Mouse (Mus musculus): ENCODE results near the gene Atg7.

- TF ChIP-seq POLR2A (IDR thresholded peaks at IDR 0.05; ENCODE audit: low read depth, low read length): no peak
- no peak for TF ChIP-seq CTCF (conservative IDR thresholded peaks at IDR 0.05 in 1 of 2, IDR thresholded peaks at IDR 0.05 in 1 of 2; ENCODE audit: low read depth in 2 of 2, low read length in 2 of 2)
- TF ChIP-seq USF1 (IDR thresholded peaks at IDR 0.05; ENCODE audit: low read depth, low read length): no peak
- no peak for TF ChIP-seq TCF12 (IDR thresholded peaks at IDR 0.05; ENCODE audit: low read depth, low read length)
- TF ChIP-seq MXI1 (IDR thresholded peaks at IDR 0.05; ENCODE audit: low read depth, low read length): no peak
- TF ChIP-seq TBP (conservative IDR thresholded peaks at IDR 0.05; ENCODE audit: low read depth, low read length): no peak
- TF ChIP-seq RCOR1 (conservative IDR thresholded peaks at IDR 0.05; ENCODE audit: low read depth, low read length): no peak
- no peak for TF ChIP-seq UBTF (IDR thresholded peaks at IDR 0.05; ENCODE audit: low read depth, low read length)
- no peak for TF ChIP-seq MAX (IDR thresholded peaks at IDR 0.05; ENCODE audit: low read length)
- no peak for TF ChIP-seq ZNF384 (IDR thresholded peaks at IDR 0.05; ENCODE audit: low read depth, low read length)
- no peak for TF ChIP-seq ELF1 (IDR thresholded peaks at IDR 0.05; ENCODE audit: low read depth, low read length)
Measured at GRCm38 (mm10) chr6:114829660-114830438, 187.0 kb downstream of the Atg7 start.
